Mouse (Mus musculus) ovary, postnatal 36 days (tissue): ENCODE data around the gene Mak.

ENCODE experiments used
- DNase-seq: peaks from one replicate; pipeline ENCODE4 v3.0.0; 2022; ENCODE audit warnings: low spot score, mixed read lengths

Gene Mak

GRCm38 (mm10) chr13:41079421-41079780 lies at the start of gene Mak:
Gene Mak (minus strand): TSS chr13:41079706.
- DNase-seq: peak; percentile 72

DNA sequence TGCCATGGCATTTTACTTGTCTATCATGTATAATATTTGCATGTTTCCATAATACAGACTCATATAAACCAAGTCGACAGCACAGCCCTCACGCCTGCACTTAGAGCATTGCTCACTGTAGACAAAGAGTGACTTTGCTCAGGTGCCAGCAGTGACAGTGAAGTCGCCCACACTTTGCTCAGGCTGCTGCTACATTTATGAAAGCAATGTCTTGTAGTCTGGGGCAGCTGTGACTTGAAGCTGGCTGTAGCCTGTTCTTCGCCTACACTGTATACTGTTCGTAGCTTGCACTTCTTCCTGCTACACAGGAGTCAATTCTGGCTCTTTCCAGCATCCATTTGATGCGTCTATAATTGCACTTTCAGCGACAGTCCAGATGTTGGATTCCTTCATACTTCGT lies 49.6 kb upstream of the Mak start:
- DNase-seq: no peak

GRCm38 (mm10) chr13:41128326-41128725 lies 48.8 kb upstream of the Mak start:
- DNase-seq: no peak

- no peak for DNase-seq
These were observed 44.2 kb upstream of the Mak start for GRCm38 (mm10) chr13:41123666-41124225.

GRCm38 (mm10) chr13:41119152-41119945 lies 39.8 kb upstream of the Mak start:
- DNase-seq: no peak

DNA sequence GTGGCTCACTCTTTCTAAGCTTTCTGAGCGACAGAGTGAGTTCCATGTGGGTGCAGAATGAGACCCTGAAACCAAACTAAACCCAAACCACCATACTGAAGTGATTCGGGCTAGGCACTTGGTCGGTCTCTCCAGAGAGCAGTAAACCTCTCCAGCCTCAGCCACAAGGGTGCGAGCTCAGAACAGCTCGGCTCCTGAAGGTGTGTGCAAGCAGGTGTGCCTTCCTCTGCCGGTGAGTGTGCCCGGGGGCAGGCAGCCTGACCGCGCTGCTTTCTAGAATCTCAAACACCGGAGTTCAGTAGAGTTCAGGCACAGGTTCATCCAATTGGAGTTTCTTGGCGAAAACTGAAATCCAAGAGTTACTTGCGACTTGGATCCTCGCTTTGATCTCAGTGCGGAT lies 34.4 kb upstream of the Mak start, which contains the start of gene Sycp2l:
Gene Sycp2l (plus strand): TSS at position 368 of the 400 bp plus-strand sequence.
- DNase-seq: no peak

- no peak for DNase-seq
These were observed 31.4 kb upstream of the Mak start, which contains the start of gene Gcm2 for GRCm38 (mm10) chr13:41110935-41111334. Gene Gcm2 (minus strand): TSS chr13:41111035.

GRCm38 (mm10) chr13:41105541-41105940 lies 26.0 kb upstream of the Mak start:
- DNase-seq: no peak

DNA sequence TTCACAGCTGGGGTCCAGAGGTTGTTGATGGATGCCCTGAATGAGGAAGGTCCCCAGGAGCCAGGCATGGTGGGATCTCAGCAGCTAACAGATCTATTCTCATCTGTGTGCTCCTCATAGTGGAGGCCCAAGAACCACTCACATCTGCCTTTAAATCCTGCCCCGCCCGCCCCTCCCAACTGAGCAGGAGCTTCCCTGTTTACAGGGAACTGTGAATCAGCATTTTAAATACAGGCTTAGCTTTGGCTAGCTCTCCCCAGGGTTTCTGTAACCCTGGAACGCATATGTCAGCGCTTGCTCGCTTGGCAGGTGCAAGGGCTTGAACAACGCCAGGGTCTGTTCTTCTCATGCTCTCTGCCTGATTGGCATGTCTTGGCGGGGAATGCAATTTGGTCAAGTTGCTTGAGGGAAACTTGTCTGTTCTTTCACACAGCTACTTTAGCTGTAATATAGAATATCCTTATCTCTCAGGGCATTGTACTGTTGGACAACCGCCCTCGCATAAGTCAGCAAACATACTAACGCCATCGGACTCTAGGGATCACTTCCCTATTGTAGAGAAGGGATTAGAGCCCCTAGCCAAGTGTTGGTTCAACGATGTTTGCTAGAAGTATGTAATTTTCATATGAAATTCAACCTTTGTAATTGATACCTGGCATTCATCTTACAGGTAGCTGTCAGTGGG lies 24.5 kb upstream of the Mak start:
- no peak for DNase-seq

- no peak for DNase-seq
These were observed 20.5 kb upstream of the Mak start for GRCm38 (mm10) chr13:41100031-41100430.

GRCm38 (mm10) chr13:41098325-41098724 lies 18.8 kb upstream of the Mak start:
- DNase-seq: no peak

DNA sequence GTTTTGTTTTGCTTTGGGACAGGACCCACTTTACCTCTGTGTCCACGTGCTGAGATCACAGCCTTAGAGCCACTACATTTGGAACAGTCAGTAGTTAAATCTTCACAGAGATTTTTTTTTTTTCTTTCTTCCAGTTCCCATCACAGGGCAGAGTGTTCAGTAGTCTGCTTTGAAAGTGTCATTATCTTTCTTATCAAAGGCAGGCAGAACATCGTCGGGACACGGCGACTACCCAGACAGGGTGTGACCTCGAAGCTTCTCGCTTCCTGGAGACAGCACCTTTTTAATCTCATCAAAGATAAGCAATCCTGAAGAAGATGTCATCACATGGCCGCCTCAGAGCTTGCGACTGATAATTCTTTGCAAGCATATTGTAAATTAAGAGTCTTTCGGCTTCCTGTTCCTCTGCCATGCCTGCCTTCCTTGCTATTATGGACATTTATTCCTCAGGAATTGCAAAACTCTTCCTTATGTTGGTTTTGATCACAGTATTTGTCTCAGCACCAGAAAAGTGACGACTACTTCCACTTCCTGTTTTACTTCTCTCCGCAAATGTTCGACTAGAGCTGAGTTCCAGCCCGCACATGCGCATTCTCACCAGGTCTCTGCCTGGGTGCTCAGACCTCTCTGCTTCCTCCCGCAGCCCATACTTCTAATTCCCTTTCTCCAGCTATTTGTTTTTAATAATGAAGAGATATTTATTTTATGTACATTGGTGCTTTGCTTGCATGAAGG lies 18.0 kb upstream of the Mak start:
- DNase-seq: no peak

DNA sequence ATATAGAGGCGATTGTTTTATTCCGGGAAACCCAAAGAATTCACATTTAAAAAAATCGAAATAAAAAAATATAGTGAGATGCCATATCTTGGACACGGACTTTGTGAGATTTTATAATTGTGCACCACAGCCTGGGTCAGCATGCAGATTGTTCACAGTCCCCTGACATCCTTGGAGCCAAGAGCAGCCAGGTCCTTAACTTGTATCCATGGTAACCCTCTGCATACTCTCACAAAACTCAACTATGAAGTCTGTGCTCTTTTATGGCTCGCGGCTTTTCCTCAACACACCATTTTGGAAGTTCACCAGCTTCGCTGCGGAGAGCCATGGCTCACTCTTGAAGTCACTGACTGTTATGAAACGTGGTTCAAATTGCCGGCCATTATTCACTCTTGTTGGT lies 14.7 kb upstream of the Mak start:
- no peak for DNase-seq

- no peak for DNase-seq
These were observed 11.8 kb upstream of the Mak start for GRCm38 (mm10) chr13:41091271-41091670.

GRCm38 (mm10) chr13:41088746-41089145 lies 9.2 kb upstream of the Mak start:
- no peak for DNase-seq

DNA sequence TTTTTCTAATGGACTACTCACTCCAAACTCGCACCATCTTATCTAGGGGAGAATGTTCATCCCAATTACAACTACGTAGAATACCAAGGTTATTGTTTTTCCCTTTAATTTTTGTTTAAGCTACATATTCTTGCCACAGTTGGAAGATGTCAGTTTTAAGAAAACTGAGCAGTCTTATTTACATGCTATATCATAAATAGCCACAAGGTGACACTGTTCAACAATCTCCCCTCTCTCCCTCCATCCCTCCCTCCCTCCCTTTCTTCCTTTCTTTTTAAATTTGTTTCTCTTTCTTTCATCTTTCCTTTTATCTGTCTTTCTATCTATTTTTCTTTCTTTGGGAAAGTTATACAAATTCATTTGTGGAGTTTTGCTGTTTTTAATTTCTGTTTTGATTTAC lies 5.6 kb upstream of the Mak start:
- no peak for DNase-seq

DNA sequence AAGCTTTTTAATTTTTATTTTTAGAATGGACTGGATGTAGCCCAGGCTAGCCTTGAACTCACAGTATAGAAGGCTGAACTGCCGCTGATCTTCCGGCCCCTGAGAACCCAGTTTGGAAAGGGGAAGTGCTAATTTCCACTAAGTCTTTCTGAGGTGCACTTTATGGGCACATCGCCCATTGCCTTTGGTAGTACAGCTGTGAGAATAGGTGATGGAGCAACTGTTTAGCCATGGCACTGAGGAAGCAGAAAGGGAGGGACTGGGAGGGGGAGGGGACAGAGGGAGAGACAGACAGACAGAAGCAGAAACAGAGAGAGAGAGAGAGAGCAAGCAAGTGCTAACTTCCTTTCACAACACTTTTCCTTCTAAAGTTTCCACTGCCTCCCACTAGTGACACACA lies 5.0 kb upstream of the Mak start:
- DNase-seq: no peak

DNA sequence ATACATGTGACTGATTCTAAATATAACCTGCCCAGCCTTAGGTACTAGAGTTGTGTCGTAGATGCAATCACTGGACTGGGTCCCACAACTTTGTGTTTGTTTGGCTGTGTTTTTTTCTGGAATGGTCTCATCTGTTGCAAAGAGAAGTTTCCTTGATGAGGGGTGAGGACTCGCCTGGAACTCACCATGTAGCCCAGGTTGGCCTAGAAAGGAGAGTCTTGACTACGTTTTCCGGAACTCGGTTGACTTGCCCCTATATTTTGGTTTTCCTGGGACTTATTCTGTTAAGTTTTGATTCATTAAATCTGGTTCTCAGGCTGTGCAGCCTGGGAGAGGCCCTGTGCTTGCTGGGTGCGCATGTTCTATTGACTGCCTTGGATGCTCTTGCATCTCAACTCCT lies 1.2 kb upstream of the Mak start:
- no peak for DNase-seq

DNA sequence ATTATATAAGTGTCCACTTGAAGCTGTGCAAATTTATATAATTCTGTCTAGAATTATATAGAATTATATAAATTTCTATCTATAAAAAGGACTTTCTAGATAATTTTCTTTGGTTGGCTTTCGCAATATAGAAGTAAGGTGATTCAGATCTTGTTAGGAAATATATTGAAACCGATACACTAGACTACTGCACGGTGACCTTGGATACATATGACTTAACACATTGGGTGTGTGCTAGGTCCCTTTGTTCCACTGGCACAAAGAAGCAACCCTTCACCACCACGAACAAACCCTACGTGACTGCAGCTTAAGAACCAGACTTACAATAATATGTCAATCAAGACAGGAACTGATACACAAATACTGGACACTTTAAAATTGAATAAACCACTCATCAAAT lies 353 bp upstream of the Mak start:
- DNase-seq: no peak

GRCm38 (mm10) chr13:41078690-41079420 lies 651 bp downstream of the Mak start:
- DNase-seq: no peak

GRCm38 (mm10) chr13:41077921-41078320 lies 1.6 kb downstream of the Mak start:
- no peak for DNase-seq

DNA sequence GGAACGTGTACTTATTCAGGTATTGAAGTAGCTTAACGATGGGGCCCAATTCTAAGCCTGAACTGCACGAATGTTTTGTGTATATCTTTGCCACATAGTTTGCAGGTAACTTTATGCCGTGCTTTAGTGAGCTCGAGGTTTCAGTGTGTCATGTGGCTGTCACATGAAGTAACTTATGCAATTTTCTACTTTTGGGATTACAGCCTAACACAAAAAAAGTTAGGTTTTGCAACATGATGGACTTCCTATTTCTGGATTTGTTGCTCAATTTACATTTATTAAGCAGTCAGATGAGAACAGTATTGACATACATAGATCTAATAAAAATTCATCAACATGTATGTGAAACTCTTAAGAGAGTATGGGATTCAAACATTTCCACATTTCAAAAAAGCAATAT lies 5.7 kb downstream of the Mak start:
- DNase-seq: no peak
